Mouse (Mus musculus): Measurements from ENCODE around the gene Rpl7a. TPM values are rescaled to one million over a fixed set of nuclear protein-coding genes. Genes with fewer than 3 reads are reported as not detected.

The Rpl7a gene
- polyA plus RNA-seq (2017; shearing (Covaris generic)), result 329 TPM

DNA sequence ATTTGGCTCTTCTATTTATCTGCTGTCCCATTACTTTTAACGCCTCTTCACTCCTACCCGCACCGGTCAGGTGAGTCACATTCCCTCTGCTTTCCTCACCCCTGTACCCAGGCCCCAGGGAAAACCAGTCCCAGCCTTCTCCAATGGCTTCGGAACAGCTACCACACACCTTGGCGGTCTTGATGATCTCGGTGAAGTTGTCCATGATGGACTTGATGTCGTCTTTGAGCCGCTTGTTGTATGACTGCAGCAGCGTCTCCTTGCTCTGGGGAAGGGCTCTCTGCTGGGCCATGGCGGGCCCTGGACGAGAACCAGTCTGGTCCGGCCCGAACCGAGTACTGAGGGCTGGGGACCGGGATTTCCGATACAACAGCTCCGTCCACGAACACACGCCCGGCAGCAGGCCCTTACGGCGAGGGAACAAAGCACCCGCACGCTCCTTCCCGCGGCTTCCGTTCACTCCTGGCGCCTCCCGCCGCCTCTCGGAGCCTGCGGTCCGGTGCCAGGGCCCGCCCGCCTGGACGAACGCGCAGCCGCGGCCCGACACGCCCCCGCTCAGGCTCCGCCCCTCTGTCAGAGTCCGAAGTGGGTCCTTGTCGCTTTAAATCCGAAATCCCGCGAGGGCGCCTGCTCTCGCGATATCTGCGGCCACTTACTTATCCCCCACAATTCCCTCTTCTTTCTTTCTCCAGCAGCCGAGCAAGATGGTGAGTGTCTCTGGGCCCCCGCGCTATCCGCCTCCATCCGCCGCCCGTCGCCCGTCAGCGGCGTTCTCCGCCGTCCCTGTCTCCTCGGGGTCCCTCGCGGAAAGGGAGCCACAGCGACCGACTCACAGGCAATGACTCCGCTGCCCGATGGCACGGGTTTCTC lies at the start of gene Rpl7a, which contains the start of gene Med22:
TSS of gene Rpl7a (plus strand) at position 641 of the 870 bp plus-strand sequence.
TSS of gene Med22 (minus strand) at position 554 of the 870 bp plus-strand sequence.

DNA sequence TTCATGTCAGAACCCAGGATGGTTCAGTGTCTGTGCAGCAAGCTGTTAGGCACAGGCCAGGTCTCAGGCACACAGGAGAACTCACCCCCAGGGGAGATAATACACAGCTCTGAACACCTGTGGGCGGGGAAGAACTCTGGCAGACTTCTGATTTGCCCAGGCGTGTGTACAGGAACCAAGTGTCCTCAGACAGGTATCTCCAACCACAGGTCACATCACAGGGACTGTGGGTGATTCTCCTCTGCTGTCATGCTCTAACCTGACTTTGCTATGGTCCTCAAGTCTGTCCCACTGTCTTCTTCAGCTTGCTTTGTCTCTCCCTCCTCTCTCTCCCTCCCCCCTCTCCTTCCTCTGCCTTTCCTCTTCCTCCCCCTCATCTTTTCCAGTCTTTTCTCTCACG lies 45.7 kb upstream of the Rpl7a start, which contains the start of gene Abo:
TSS of gene Abo (minus strand) at position 101 of the 400 bp plus-strand sequence.

DNA sequence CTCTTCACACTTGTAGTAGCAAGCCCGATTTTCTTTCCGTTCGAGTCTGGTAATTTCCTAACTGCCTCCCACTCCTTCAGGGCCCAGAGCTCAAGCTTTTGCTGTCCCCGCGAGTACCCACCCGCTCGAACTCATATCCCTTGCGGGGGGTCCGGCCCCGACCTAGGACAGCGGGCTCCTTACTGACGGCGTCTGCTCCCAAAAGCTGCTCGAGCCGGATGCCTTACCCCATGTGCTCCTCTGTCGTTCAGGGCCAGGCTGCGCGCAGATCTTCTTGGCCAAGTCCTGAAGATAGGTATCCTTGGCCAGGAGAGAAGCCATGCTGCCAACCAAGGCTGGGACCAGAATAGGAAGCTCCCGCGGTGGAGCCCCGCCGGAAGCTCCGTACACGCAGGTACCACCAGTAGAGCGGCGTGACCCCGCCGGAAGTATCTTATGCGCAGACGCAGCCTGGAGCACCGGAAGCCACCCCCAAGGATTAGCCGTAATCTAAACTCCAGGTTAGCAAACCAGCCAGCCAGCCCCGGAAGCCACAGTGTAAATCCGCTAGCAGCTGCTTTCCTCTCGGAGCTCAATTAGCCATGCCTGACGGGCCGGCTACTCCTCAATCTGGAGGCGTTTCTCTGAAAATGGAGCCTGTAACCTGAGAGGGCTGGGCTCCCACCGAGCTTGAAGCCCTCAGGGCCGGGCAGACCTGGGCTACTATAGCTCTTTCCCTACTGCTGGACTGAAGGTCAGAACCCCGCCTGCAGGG lies 7.9 kb upstream of the Rpl7a start, which contains the start of gene Surf6:
TSS of gene Surf6 (minus strand) at position 413 of the 754 bp plus-strand sequence.

DNA sequence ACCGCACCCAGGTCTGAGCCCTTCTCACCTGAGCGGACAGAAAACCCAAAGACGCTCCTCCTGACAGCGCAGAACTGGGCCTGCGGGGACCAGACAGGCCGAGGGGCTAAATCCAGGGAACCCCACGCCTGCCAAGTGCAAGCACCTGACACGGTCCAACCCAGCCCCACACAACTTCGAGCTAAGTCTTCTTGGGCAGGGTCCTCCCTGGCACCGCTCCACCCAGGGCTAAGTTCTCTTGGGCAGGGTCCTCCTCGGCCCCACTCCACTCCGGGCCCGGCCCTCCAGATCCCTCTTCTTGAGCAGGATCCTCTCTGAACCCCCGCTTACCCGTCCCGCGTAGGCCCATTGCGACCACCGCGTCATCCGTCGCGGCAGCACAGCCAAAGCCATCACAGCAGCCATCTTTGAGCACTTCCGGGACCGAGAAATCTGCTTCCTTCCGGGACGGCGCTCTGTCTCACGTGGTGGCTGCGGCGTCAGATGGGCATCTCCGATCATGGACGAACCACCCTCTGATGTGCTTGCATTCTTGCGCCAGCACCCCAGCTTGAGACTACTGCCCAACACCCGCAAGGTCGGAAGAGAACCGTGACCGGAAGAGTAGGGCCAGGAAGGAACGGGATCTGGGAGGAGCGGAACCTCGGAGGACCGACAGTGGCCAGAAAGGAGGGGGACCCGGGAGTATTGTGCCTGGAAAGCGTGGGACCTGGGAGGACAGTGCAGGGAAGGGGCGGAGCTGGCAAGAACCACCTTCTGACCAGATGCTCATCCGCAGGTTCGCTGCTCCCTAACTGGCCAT lies 5.6 kb downstream of the Rpl7a start, which contains the start of the genes Surf2 and Surf1:
TSS of gene Surf2 (plus strand) at position 441 of the 802 bp plus-strand sequence.
TSS of gene Surf1 (minus strand) at position 604 of the 802 bp plus-strand sequence.

DNA sequence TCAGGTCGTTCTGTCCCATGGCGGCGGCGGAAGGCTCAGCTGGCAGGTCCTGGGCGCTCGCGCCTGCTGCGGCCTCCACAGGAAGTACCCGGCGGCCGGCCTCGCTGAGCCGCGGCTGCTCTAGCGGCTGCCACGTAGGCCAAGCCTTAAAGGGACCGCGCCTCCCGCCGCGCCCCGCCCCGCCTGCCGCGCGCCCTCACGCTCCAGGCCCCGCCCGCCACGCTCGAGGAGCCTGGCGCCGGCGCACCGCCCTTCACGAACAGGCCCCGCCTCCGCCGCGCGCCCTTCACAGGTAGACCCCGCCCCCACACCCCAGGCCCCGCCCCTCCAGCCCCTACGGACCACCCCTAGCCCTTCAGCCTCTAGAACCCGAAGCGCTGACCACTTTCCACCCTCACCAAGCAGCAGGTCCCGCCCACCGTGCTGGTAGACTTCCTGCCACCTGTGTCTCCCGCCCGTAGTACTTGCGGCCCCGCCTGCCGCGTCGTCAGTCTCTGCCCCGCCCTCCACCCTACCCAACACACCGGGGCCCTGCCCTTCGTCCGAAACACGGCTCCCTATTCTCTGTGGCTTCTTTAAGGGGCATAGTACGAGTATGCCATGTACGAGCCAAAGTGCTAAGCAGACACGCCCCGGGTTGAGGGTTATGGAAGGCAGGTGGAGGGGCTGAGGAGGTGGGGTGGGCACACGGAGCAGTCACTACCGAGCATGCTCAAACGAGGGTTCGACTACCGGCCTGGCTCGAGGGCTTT lies 22.9 kb downstream of the Rpl7a start, which contains the start of the genes Surf4 and Stkld1:
TSS of gene Surf4 (minus strand) at position 625 of the 752 bp plus-strand sequence.
TSS of gene Stkld1 (plus strand) at position 744 of the 752 bp plus-strand sequence.

Other genes starting within 250 kb of the Rpl7a start
- 3.1 TPM for gene Lcn4, start 239.5 kb upstream of the Rpl7a start, polyA plus RNA-seq (2017; shearing (Covaris generic))
- gene Abo, start 45.8 kb upstream of the Rpl7a start, polyA plus RNA-seq (2017; shearing (Covaris generic)), result not detected
- gene Surf6, start 7.9 kb upstream of the Rpl7a start, polyA plus RNA-seq (2017; shearing (Covaris generic)), result 40.1 TPM
- gene Med22, start 87 bp upstream of the Rpl7a start, polyA plus RNA-seq (2017; shearing (Covaris generic)), result 19.7 TPM
- 81.8 TPM for gene Surf2, start 5.6 kb downstream of the Rpl7a start, polyA plus RNA-seq (2017; shearing (Covaris generic))
- gene Surf1, start 5.8 kb downstream of the Rpl7a start, polyA plus RNA-seq (2017; shearing (Covaris generic)), result 60.7 TPM
- gene Surf4, start 23.2 kb downstream of the Rpl7a start, polyA plus RNA-seq (2017; shearing (Covaris generic)), result 132 TPM
- gene Stkld1, start 23.3 kb downstream of the Rpl7a start, polyA plus RNA-seq (2017; shearing (Covaris generic)), result 0.16 TPM
- gene Rexo4, start 53.6 kb downstream of the Rpl7a start, polyA plus RNA-seq (2017; shearing (Covaris generic)), result 54.8 TPM
- gene Adamts13, start 62.7 kb downstream of the Rpl7a start, polyA plus RNA-seq (2017; shearing (Covaris generic)), result not detected
- 25.2 TPM for gene Cacfd1, start 99.2 kb downstream of the Rpl7a start, polyA plus RNA-seq (2017; shearing (Covaris generic))
- not detected for gene Slc2a6, start 117.2 kb downstream of the Rpl7a start, polyA plus RNA-seq (2017; shearing (Covaris generic))
- gene Mymk, start 161.4 kb downstream of the Rpl7a start, polyA plus RNA-seq (2017; shearing (Covaris generic)), result not detected
- gene Adamtsl2, start 168.6 kb downstream of the Rpl7a start, polyA plus RNA-seq (2017; shearing (Covaris generic)), result 0.09 TPM
- not detected for gene Fam163b, start 231.7 kb downstream of the Rpl7a start, polyA plus RNA-seq (2017; shearing (Covaris generic))

Data from naive thymus-derived CD4-positive, alpha-beta T cell, adult 5 months (primary cell).